Mouse (Mus musculus): ENCODE data around the gene Wscd1.

DNA sequence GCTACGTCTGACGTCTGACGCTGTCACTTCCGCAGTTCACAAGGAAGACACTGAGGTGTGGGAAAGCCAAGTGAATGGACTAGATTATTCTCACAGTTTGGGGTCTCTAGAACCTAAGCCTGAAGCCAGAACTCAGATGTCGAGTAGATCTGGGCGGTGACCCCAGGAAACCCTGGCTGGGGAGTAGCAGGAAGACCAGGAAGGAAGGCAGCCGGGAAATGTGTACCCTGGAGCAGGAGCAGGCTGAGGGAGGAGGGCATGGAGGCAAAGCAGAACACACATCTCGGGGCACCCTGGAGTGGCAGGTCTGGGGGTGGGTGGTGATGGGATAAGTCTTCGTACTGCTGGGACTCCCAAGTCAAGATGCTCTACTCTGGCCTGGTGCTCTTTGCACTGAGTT, 11.3 kb downstream of the Wscd1 start:
- TF ChIP-seq CTCF (conservative IDR thresholded peaks at IDR 0.05; ENCODE audit: low read length) (no peak), POU5F1 (IDR thresholded peaks at IDR 0.05; ENCODE audit: borderline replicate concordance, low read length) (no peak)

All from E14TG2a.4 (cell line).